Mouse (Mus musculus) C2C12 (cell line): ENCODE results near the gene Fam213b.

Experiments used
- CTCF ChIP-seq: IDR thresholded peaks from one replicate; pipeline ENCODE4 v1.5.1; 2011; ENCODE audit not compliant: control insufficient read depth, insufficient read depth, insufficient read length
- MAX ChIP-seq: IDR thresholded peaks from one replicate; pipeline ENCODE4 v1.6.1; 2011; ENCODE audit warnings: mild to moderate bottlenecking, control low read depth
- USF1 ChIP-seq: IDR thresholded peaks from one replicate; pipeline ENCODE4 v1.6.1; 2011; ENCODE audit warnings: low read depth, mild to moderate bottlenecking, control low read depth, moderate library complexity

GRCm38 (mm10) chr4:154869440-154869839 is 29.5 kb downstream of the Fam213b start, which contains the start of gene Mmel1:
- no peak for TF ChIP-seq CTCF
- TF ChIP-seq MAX, result no peak
- TF ChIP-seq USF1, result no peak
